Mouse (Mus musculus): Measurements from ENCODE around the gene Fam240a. TPM values are rescaled to one million over a fixed set of nuclear protein-coding genes. Genes with fewer than 3 reads are reported as not detected.

Fam240a gene
- not detected in 2 replicates for polyA plus RNA-seq (2014; fragmentation: Nextera tagmentation; extraction: Ambion mirVana)

GRCm38 (mm10) chr9:110916786-110917185, at the start of gene Fam240a:
Gene Fam240a (minus strand): TSS chr9:110916861.
- Histone ChIP-seq H3K27ac (ENCODE audit: low read length) (no peak within 1 kb of the TSS), H3K4me3 (ENCODE audit: low read depth, low read length) (no peak within 1 kb of the TSS), H3K9ac (replicated peaks; ENCODE audit: low read depth, low read length) (no peak within 1 kb of the TSS), H3K4me1 (ENCODE audit: control insufficient read depth, insufficient read depth, low read length) (no peaks in the 10 kb centered on the region), H3K4me2 (replicated peaks; ENCODE audit: low read depth, low read length) (no peak within 1 kb of the TSS), H3K27me3 (ENCODE audit: control insufficient read depth, insufficient read depth, low read length) (no peaks in the 10 kb centered on the region), H3K9me3 (ENCODE audit: control insufficient read depth, low read depth, low read length) (no peaks in the 10 kb centered on the region), H3K36me3 (ENCODE audit: control insufficient read depth, insufficient read depth, low read length) (no peaks in the 10 kb centered on the region)
- ATAC-seq (ENCODE audit: insufficient number of reproducible peaks, insufficient read depth, low FRiP score, low read depth): no peak
- 84% methylated on average over 7 of the region's 7 CpGs for WGBS

- WGBS: 80% methylated on average over 2 of the region's 2 CpGs
- H3K9me3 ChIP-seq (ENCODE audit: control insufficient read depth, low read depth, low read length): no peaks in the 10 kb centered on the region
Observed at GRCm38 (mm10) chr9:110965910-110966231, 49.2 kb upstream of the Fam240a start.

GRCm38 (mm10) chr9:110965062-110965909, 48.6 kb upstream of the Fam240a start:
- Histone ChIP-seq H3K4me2 (replicated peaks; ENCODE audit: low read depth, low read length) (no peak overlapping the region), H3K27me3 (ENCODE audit: control insufficient read depth, insufficient read depth, low read length) (no peaks in the 10 kb centered on the region), H3K4me3 (ENCODE audit: low read depth, low read length) (no peak overlapping the region), H3K27ac (ENCODE audit: low read length) (no peak overlapping the region), H3K4me1 (ENCODE audit: control insufficient read depth, insufficient read depth, low read length) (no peaks in the 10 kb centered on the region), H3K9ac (replicated peaks; ENCODE audit: low read depth, low read length) (no peak overlapping the region), H3K36me3 (ENCODE audit: control insufficient read depth, insufficient read depth, low read length) (no peaks in the 10 kb centered on the region), H3K9me3 (ENCODE audit: control insufficient read depth, low read depth, low read length) (no peaks in the 10 kb centered on the region)
- ATAC-seq (ENCODE audit: insufficient number of reproducible peaks, insufficient read depth, low FRiP score, low read depth): no peak
- 89% methylated on average over 22 of the region's 22 CpGs for WGBS

More at GRCm38 (mm10) chr9:110965910-110966231, 49.2 kb upstream of the Fam240a start:
- no peaks in the 10 kb centered on the region for H3K27me3 ChIP-seq (ENCODE audit: control insufficient read depth, insufficient read depth, low read length)
- H3K4me3 ChIP-seq (ENCODE audit: low read depth, low read length): no peak overlapping the region
- H3K4me2 ChIP-seq (replicated peaks; ENCODE audit: low read depth, low read length): no peak overlapping the region
- no peak overlapping the region for H3K27ac ChIP-seq (ENCODE audit: low read length)
- H3K36me3 ChIP-seq (ENCODE audit: control insufficient read depth, insufficient read depth, low read length): no peaks in the 10 kb centered on the region
- no peak overlapping the region for H3K9ac ChIP-seq (replicated peaks; ENCODE audit: low read depth, low read length)
- ATAC-seq (ENCODE audit: insufficient number of reproducible peaks, insufficient read depth, low FRiP score, low read depth): no peak
- no peaks in the 10 kb centered on the region for H3K4me1 ChIP-seq (ENCODE audit: control insufficient read depth, insufficient read depth, low read length)

GRCm38 (mm10) chr9:110963566-110964115, 47.0 kb upstream of the Fam240a start:
- Histone ChIP-seq H3K27me3 (ENCODE audit: control insufficient read depth, insufficient read depth, low read length) (no peaks in the 10 kb centered on the region), H3K4me1 (ENCODE audit: control insufficient read depth, insufficient read depth, low read length) (no peaks in the 10 kb centered on the region), H3K4me3 (ENCODE audit: low read depth, low read length) (no peak overlapping the region), H3K9ac (replicated peaks; ENCODE audit: low read depth, low read length) (no peak overlapping the region), H3K36me3 (ENCODE audit: control insufficient read depth, insufficient read depth, low read length) (no peaks in the 10 kb centered on the region), H3K4me2 (replicated peaks; ENCODE audit: low read depth, low read length) (no peak overlapping the region), H3K27ac (ENCODE audit: low read length) (no peak overlapping the region), H3K9me3 (ENCODE audit: control insufficient read depth, low read depth, low read length) (no peaks in the 10 kb centered on the region)
- no peak for ATAC-seq (ENCODE audit: insufficient number of reproducible peaks, insufficient read depth, low FRiP score, low read depth)
- WGBS: 90% methylated on average over 8 of the region's 8 CpGs

- 97% methylated on average over 8 of the region's 8 CpGs for WGBS
- H3K9me3 ChIP-seq (ENCODE audit: control insufficient read depth, low read depth, low read length): no peaks in the 10 kb centered on the region
- ATAC-seq (ENCODE audit: insufficient number of reproducible peaks, insufficient read depth, low FRiP score, low read depth): no peak
- H3K4me3 ChIP-seq (ENCODE audit: low read depth, low read length): no peak overlapping the region
- H3K9ac ChIP-seq (replicated peaks; ENCODE audit: low read depth, low read length): no peak overlapping the region
- no peaks in the 10 kb centered on the region for H3K27me3 ChIP-seq (ENCODE audit: control insufficient read depth, insufficient read depth, low read length)
- no peak overlapping the region for H3K27ac ChIP-seq (ENCODE audit: low read length)
- no peaks in the 10 kb centered on the region for H3K4me1 ChIP-seq (ENCODE audit: control insufficient read depth, insufficient read depth, low read length)
- H3K4me2 ChIP-seq (replicated peaks; ENCODE audit: low read depth, low read length): no peak overlapping the region
- no peaks in the 10 kb centered on the region for H3K36me3 ChIP-seq (ENCODE audit: control insufficient read depth, insufficient read depth, low read length)
Observed at GRCm38 (mm10) chr9:110961386-110961785, 44.7 kb upstream of the Fam240a start.

GRCm38 (mm10) chr9:110960230-110961149, 43.8 kb upstream of the Fam240a start:
- Histone ChIP-seq H3K36me3 (ENCODE audit: control insufficient read depth, insufficient read depth, low read length) (no peaks in the 10 kb centered on the region), H3K4me2 (replicated peaks; ENCODE audit: low read depth, low read length) (no peak overlapping the region), H3K9ac (replicated peaks; ENCODE audit: low read depth, low read length) (no peak overlapping the region), H3K4me1 (ENCODE audit: control insufficient read depth, insufficient read depth, low read length) (no peaks in the 10 kb centered on the region), H3K9me3 (ENCODE audit: control insufficient read depth, low read depth, low read length) (no peaks in the 10 kb centered on the region), H3K4me3 (ENCODE audit: low read depth, low read length) (no peak overlapping the region), H3K27ac (ENCODE audit: low read length) (no peak overlapping the region), H3K27me3 (ENCODE audit: control insufficient read depth, insufficient read depth, low read length) (no peaks in the 10 kb centered on the region)
- ATAC-seq (ENCODE audit: insufficient number of reproducible peaks, insufficient read depth, low FRiP score, low read depth): no peak
- 78% methylated on average over 13 of the region's 13 CpGs for WGBS

GRCm38 (mm10) chr9:110959669-110960068, 43.0 kb upstream of the Fam240a start:
- Histone ChIP-seq H3K4me2 (replicated peaks; ENCODE audit: low read depth, low read length) (no peak overlapping the region), H3K27me3 (ENCODE audit: control insufficient read depth, insufficient read depth, low read length) (no peaks in the 10 kb centered on the region), H3K27ac (ENCODE audit: low read length) (no peak overlapping the region), H3K4me3 (ENCODE audit: low read depth, low read length) (no peak overlapping the region), H3K9me3 (ENCODE audit: control insufficient read depth, low read depth, low read length) (no peaks in the 10 kb centered on the region), H3K4me1 (ENCODE audit: control insufficient read depth, insufficient read depth, low read length) (no peaks in the 10 kb centered on the region), H3K36me3 (ENCODE audit: control insufficient read depth, insufficient read depth, low read length) (no peaks in the 10 kb centered on the region), H3K9ac (replicated peaks; ENCODE audit: low read depth, low read length) (no peak overlapping the region)
- ATAC-seq (ENCODE audit: insufficient number of reproducible peaks, insufficient read depth, low FRiP score, low read depth): no peak
- WGBS: 77% methylated on average over 5 of the region's 5 CpGs

GRCm38 (mm10) chr9:110955962-110956361, 39.3 kb upstream of the Fam240a start:
- Histone ChIP-seq H3K27ac (ENCODE audit: low read length) (no peak overlapping the region), H3K9ac (replicated peaks; ENCODE audit: low read depth, low read length) (no peak overlapping the region), H3K9me3 (ENCODE audit: control insufficient read depth, low read depth, low read length) (no peaks in the 10 kb centered on the region), H3K4me1 (ENCODE audit: control insufficient read depth, insufficient read depth, low read length) (no peaks in the 10 kb centered on the region), H3K27me3 (ENCODE audit: control insufficient read depth, insufficient read depth, low read length) (no peaks in the 10 kb centered on the region), H3K4me3 (ENCODE audit: low read depth, low read length) (no peak overlapping the region), H3K4me2 (replicated peaks; ENCODE audit: low read depth, low read length) (no peak overlapping the region), H3K36me3 (ENCODE audit: control insufficient read depth, insufficient read depth, low read length) (no peaks in the 10 kb centered on the region)
- WGBS: 82% methylated on average over 6 of the region's 6 CpGs
- ATAC-seq (ENCODE audit: insufficient number of reproducible peaks, insufficient read depth, low FRiP score, low read depth): no peak
